Mouse (Mus musculus) liver, embryonic 14.5 days (tissue): ENCODE data around the gene Usp3.

Experiments used
- CTCF ChIP-seq: IDR thresholded peaks from 2 replicates; pipeline ENCODE4 v1.5.1; 2016; ENCODE audit warnings: antibody characterized with exemption, low read depth, control low read depth
- EP300 ChIP-seq: IDR thresholded peaks from 2 replicates; pipeline ENCODE4 v1.6.1; 2016; ENCODE audit warnings: antibody characterized with exemption, low read depth

- no peak for TF ChIP-seq CTCF
- TF ChIP-seq EP300, result peak; percentile 78
These were observed 17.1 kb downstream of the Usp3 start for GRCm38 (mm10) chr9:66575878-66576238.
